Mouse (Mus musculus): ENCODE results near the gene Tas2r129.
"Not testable (repeated sequence)": the region's sequence is repeated elsewhere in the genome, so short reads cannot be mapped to it uniquely, and the experiment has no call there.

The Tas2r129 gene

GRCm38 (mm10) chr6:132950802-132951201 lies at the start of gene Tas2r129:
Tas2r129 (plus strand) TSS chr6:132951102.
- DNase-seq = no peak

GRCm38 (mm10) chr6:132909351-132909750 lies 41.6 kb upstream of the Tas2r129 start, which contains the start of gene Tas2r125:
Tas2r125 (plus strand) TSS chr6:132909651.
- DNase-seq = no peak

- not testable (repeated sequence) for DNase-seq
These were observed 9.5 kb upstream of the Tas2r129 start for GRCm38 (mm10) chr6:132941376-132941775.

GRCm38 (mm10) chr6:132957819-132958218 lies 6.9 kb downstream of the Tas2r129 start, which contains the start of gene Tas2r131:
Tas2r131 (minus strand) TSS chr6:132957919.
- no peak for DNase-seq

GRCm38 (mm10) chr6:132980865-132981264 lies 30.0 kb downstream of the Tas2r129 start, which contains the start of gene Tas2r109:
Tas2r109 (minus strand) TSS chr6:132980965.
- no peak for DNase-seq

Measured in cerebellum, adult 9-11 months (tissue).